Mouse (Mus musculus): ENCODE measurements around the gene Ppp1r13l.

Ppp1r13l gene

DNA sequence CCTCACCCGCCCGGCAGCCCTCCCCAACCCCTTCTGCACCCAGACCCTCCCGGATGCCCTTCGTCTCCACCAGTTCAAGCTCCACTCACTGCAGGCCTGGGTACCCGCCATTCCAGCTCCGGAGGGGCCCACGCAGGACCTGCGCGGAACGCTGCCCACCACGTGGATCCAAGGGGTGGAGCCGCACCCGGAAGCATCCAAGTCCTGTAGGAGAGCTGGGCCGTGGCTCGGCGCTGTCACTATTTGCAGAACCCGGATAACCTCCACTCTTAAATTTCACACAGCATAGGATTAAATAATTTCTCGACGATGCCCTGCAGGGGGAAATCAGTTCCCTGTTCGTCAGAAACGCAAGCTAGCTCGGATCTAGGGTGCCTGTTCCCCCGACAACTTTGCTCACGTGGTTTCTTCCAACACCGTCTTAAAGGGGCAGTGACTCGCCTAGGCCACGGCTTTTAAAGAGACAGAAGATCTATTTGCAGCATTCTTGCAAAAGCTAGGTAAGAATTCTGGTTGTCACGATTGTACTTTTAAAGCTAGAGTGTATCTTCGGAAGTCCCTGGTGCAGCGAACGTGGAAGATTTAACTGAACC lies at the start of gene Ppp1r13l, which contains the start of gene Cd3eap:
TSS of gene Ppp1r13l (plus strand) at position 451 of the 593 bp plus-strand sequence.
TSS of gene Cd3eap (minus strand) at position 185 of the 593 bp plus-strand sequence.
- DNase-seq (ENCODE audit: low spot score in 2 of 2): peak; percentile 75 to 91

DNA sequence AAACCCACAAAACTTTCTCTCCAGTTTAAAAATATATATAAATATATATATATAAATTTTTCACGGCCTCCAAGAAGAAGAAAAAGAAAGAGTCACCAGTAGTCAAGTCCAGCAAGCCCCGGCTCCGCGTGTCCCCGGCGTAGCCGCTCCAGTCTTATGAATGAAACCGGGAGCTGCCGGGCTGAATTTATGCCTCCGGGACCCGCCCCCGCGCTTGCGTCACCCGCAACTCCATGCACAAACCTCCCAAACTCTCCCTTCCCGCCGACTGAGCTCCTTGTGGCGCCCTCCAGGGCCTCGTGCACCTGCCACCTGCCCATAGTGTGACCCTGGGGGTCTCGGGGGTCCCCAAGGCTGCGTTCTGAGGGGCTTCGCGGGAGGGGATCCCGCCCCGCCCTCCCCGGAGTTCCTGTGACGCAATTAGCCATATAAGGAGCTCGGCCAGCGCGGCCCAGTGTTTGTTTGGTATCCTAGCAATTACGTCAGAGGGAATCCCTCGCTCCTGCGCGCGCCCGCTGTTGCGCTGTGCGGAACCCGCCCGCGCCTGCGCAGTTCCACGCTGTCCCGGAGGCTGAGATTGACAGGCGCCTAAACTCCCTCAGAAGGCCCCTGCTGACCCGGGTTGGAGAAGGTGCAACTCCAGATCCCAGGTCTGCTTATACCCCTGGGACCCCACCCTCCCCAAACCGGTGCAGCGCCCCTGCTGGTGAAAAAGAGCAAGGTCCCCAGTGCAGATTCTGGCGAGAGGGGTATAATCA lies 49.5 kb upstream of the Ppp1r13l start, which contains the start of gene Fosb:
TSS of gene Fosb (minus strand) at position 168 of the 758 bp plus-strand sequence.
- DNase-seq (ENCODE audit: low spot score in 2 of 2): peak; percentile 88 to 96

DNA sequence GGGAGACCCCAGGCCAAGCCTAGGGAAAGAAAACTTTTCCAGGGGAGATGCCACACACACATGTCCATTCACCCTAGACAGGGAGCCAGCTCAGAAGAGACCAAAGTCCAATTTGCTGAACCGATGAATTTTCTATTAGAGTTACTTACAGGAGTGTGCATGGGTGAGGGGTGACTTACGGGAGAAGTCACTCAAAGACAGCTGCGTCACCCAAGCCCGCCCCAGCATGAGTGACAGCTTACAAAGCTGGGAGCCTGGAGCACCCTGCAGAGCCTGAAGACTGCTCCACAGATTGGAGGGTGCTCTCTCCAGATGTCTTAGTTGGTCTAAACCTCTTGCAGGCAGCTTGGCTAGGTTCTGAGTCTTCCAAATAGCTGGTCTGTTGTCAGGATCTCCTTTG lies 47.6 kb upstream of the Ppp1r13l start:
- no peak for DNase-seq (ENCODE audit: low spot score in 2 of 2)

DNA sequence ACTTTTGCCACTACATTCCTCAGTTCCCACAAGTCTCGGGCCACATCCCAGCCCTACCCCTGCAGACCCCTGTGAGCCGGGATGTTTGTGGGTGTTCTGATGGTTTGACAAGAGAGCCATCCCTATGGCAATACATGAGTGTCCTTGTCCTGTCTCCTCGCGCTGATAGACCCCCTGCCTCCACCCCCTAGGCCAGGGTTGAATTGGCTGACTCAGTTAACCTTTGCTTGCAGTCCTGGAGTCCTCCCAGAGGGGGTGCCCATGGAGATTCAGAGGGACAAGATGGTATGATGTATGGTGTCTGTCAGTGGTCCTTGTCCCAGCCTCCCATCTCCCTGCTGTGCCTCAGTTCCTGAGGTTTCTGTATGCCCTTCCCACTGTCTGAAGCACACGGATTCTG lies 45.5 kb upstream of the Ppp1r13l start:
- no peak for DNase-seq (ENCODE audit: low spot score in 2 of 2)

DNA sequence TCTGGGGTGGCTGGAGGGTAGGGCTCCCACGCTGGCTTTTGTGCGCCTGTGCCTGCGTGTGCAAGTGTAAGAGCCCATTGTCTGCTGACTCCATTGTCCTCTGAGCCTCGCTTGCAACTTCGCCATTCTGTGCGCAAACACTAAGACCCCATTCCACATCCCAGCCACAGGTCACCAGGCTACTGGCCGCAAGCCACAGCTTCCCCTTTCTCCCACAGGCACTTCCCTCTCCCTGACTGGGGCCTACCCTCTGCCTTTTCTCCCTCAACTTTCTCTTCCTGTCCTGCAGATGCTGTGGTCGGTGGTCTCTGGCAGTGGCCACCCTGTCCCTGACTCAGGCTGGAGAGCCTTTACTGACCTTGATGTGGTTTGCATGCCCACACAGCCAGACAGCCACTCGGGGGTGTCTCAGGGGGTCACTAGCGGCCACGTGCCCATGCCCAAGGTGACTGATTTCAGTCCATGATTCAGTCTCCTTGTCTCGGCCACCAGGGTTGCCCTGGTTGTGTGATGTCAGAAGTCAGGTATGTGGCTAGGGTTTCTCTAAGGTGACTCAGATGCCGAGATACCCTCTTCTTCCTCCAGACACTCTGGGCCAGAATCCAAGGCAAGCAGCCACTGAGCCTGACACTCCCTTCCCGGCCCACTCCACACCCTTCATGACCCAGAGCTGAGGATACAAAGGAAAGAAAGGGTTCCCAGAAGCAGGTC lies 42.9 kb upstream of the Ppp1r13l start:
- no peak for DNase-seq (ENCODE audit: low spot score in 2 of 2)

DNA sequence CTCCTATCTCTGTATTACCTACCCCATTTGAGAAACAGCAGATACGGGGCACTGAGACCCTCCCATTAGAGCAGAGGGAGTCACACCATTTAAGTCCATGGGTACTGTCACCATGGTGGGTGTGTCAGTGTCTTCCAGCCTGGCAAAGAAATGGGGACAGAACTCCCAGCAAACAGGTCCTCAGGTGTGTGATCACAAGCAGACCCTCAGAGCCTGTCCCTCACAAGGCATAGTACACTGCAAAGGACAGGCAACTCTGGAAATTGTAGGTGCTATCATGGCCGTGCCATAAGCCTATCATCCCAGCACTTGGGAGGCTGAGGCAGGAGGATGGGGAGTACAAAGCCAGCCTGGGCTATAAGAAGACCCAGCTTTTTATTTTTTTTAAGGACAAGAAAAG lies 41.3 kb upstream of the Ppp1r13l start:
- DNase-seq (ENCODE audit: low spot score in 2 of 2): no peak

DNA sequence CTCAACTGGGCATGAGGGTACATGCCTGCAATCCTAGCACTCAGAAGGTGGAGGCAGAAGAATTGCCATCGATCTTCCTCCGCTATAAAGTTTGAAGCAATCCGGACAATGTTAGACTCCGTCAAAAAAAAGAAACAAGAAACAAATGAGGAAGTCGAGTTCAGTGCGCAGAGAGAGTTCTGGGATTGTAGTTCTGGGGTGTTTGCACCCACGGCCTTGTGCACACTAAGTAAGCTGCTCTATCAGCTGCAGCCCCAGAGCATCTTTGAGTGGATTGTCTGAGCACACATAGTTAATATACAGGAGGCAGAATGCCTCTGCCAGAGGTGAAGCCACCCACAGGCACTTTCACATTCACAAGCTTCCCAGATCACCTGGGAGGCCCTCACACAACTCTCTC lies 40.9 kb upstream of the Ppp1r13l start:
- DNase-seq (ENCODE audit: low spot score in 2 of 2): no peak

DNA sequence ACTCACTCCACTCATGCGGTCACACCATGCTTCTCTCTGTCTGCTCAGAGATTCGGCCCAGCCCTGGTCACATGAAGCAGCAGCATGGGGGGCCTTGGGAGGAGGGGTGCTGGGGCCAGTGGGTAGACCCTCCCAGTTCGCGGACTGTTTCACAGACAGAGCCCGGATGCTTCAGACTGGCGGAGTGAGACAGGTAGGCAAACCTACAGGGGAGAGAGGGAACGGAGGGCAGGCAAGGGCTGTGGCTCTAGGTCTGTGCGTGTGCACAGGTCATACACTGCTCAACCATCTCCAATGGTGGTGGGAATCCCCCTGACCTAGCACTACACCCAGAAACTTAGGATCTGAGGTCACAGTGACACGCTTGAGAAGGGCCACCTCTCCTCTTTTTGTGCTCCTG lies 40.1 kb upstream of the Ppp1r13l start:
- no peak for DNase-seq (ENCODE audit: low spot score in 2 of 2)

DNA sequence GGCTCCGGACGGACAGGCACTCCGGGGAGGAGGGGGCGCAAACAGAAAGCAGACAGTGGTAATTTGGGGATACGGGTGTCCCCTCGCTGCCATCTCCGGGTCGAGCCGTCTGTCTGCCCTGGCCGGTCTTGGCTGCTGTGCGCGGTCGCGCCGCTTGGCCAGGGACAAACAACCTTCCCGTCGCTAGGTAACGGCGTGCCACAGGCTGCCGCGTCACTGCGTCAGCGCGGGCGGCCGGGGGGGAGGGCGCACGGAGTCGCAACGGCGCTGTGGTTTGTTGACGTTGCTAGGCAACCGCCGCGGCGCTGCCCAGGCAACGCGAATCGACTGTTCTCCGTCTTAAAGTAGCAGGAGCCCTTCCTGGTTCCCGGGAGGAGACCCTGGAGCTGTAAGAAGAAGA lies 39.6 kb upstream of the Ppp1r13l start:
- DNase-seq (ENCODE audit: low spot score in 2 of 2): peak; percentile 83 to 94

DNA sequence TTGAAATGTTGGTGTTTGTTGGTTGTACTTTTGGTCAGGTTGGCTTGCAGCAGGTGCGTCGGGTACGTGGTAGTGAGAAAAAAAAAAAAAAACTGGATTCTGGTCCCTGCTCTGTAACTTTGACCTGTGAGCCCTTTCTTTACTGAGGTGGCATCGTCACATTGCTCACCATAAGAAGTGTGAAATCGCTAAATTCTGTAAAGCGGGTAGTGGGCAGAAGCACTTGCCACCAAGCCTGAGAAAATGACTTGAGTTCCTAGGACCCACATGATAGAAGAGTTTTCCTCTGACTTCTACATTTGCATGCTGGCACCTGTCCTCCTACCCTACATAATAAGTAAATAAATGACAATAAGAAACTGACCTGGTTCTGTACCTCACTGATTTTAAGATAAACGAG lies 38.9 kb upstream of the Ppp1r13l start:
- no peak for DNase-seq (ENCODE audit: low spot score in 2 of 2)

DNA sequence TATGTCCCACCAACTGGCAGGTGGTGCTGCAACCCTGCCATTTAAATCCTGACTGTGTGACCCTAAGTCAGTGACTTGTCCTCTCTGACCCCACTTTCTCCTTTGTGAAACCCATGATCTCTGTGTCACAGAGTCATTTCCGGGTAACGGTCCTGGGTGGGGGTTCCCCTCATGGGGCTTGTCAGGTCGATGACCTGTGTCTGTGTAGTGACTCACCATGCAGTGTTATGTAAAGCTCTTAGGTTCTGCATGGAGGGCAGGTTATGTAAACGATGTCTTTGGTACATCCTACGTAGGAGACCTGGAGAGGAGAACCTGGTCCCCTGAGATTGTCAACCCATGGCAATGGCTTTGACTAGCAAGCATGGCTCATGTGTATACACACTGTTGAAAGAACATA lies 38.1 kb upstream of the Ppp1r13l start:
- DNase-seq (ENCODE audit: low spot score in 2 of 2): no peak

DNA sequence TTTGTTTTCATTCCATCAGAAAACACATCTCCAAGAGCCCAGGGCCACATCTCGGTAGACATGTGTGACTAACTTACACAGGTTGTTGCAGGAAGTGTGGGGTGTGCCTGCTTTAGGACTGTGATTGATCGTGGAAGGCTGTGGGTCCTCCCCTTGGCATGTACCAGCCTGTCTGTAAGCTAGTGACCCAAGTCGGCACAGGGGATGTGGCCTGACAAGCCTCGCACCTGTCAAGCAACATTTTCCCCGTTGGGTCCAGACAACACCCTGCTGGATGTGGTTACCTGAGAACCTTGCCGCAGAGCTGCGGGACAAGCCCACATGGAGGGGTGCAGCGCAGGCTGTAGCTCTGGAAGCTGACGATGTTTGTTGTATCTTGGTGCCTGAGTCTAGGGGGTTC lies 37.1 kb upstream of the Ppp1r13l start:
- DNase-seq (ENCODE audit: low spot score in 2 of 2): no peak

DNA sequence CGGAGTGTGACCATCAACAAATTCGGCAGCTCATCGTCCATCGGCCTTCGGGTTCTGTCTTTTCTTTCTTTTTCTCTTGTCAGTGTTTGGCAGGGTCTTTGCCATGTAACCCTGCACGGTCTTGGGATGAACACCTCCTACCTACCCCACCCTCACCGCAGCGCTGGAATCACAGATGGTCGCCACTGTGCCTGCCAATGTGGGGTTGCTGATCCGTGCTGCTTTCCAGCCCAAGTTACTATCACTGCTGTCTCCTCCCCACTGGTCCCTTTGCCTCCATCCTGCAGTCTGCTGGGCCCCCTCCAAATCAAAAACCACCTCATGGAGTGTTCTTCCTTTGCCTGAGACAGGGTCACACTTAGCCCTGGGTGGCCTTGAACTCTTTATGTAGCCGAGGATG lies 35.3 kb upstream of the Ppp1r13l start:
- DNase-seq (ENCODE audit: low spot score in 2 of 2): no peak

DNA sequence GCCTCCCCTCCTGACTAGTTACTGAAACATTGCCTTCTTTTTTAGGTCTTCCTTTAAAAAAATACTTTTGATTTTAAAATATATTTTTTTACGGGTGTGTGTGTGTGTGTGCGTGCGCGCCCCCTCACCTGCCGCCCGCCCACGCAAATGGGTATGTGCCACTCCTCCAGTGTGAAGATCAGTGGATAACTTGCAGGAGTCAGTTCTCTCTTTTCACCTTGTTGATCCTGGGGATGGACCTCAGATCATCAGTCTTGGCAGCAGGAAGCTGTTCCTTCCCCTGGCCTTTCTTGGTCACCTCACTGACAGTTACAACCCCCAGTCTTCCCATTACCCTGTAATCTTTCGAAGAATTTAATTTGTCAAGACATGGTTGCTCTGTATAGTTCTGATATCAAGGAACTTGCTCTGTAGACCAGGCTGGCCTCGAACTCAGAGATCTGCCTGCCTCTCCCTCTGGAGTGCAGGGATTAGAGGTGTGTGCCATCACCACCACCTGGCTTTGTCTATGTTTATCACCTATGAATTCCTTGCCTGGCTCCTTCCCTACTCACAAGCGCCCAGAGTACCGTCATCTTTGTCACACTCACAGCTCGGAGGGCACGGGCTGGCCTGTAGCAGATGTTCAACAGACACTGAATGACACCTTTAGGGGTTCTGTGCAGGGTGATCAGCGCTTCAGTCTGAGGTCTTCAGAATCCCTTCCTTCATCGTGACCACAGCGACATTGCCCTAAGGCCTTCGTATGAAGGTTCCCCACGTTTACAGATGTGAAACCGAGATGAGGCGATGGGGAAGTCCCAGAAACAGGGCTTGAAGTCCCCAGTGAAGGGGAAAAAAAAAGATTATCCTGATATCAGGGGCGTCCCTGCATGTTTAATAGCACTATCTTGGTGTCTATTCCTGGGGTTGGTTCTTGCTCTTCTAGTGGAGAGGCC lies 34.0 kb upstream of the Ppp1r13l start:
- no peak for DNase-seq (ENCODE audit: low spot score in 2 of 2)

DNA sequence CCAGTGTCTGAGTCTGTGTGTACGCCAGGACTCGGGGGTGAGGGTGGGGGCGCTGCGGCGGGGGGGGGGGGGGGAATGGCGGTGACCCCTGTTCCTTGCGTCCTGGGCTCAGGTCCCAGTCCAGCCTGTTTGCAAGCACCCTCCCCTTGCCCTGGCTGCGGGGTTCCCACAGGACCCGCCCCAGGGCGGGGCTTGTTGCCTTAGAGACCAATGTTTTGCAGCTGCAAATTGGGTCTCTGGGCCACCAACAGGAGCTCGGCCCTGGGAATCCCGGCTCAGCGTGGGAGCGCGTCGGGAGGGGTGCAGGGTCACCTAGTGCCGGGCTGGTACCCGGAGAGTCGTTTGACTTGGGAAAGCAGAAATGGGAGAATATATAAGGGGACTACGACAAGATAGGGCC lies 33.2 kb upstream of the Ppp1r13l start:
- peak in 1 of 2 experiments; percentile 64 for DNase-seq (ENCODE audit: low spot score in 2 of 2)

DNA sequence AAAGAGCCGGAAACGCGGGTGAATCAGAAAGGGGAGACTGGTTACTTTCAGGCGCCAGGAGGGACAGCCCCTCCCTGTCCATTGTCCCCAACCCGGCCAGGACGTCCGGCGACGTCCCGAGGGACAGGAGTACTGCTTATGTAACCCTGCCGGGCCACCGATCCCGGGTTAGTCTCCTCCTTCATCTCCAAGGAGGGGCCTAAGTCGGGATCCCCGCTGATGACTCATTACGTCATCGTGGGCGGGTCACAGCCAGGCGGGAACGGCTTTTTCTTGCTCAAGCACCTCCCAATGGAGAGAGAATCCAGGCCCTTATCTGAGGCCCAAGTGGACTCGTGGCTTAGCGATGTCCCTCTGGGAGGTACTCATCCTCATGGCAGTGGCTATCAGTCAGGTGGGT lies 32.4 kb upstream of the Ppp1r13l start:
- peak; percentile 83 to 89 for DNase-seq (ENCODE audit: low spot score in 2 of 2)

DNA sequence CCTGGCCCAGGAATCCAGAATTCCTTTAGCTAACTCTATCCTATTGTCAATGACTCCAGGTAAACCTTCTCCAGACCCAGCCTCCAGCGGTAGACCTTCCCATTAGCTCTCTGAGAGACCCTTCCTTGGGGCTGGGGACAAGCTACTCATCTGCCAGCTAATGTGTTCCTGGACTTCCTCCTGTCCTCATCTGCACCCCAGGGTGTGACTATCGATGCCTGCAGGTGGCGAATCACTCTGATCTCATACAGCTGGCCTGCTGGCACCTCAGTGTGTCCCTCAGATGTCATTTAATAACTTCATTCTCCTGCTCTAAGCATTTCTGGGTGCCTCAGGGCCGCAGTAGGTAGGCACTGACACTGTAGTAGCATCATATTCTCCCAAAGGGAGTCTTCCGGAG lies 31.8 kb upstream of the Ppp1r13l start:
- no peak for DNase-seq (ENCODE audit: low spot score in 2 of 2)

DNA sequence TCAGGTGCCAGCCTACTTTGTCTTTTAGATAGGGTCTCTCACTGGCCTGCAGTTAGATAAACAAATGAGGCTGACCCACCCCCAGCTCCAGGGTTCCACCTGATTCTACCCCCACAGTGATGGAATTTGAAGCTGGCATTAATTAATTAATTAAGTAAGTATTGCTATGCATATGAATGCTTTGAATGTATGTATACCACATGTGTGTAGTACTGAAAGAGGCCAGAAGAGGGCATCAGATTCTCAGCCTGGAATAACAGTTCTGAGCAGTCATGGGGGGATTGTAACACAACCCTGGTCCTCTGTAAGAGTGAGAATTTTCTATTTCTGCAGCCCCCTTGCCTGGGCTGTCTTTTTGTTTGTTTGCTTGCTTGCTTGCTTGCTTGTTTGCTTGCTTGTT lies 31.1 kb upstream of the Ppp1r13l start:
- DNase-seq (ENCODE audit: low spot score in 2 of 2): no peak

DNA sequence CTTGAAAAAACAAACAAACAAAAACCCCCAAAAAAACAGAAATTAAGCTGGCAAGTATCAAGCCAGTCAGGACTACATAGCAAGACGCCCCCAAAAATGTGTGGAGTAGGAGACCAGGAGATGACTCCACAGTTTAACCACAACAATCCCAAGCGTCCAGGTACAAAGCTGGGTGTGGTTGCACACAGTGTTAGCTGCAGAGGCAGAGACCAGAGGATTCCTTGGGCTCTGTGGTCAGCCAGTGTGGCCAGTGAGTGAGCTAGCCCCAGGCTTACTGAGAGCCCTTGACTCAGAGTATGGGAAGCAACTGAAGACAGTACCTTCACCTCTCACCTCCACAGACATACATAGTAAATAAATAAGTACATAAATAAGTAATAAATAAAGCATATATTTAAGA lies 27.6 kb upstream of the Ppp1r13l start:
- no peak for DNase-seq (ENCODE audit: low spot score in 2 of 2)

DNA sequence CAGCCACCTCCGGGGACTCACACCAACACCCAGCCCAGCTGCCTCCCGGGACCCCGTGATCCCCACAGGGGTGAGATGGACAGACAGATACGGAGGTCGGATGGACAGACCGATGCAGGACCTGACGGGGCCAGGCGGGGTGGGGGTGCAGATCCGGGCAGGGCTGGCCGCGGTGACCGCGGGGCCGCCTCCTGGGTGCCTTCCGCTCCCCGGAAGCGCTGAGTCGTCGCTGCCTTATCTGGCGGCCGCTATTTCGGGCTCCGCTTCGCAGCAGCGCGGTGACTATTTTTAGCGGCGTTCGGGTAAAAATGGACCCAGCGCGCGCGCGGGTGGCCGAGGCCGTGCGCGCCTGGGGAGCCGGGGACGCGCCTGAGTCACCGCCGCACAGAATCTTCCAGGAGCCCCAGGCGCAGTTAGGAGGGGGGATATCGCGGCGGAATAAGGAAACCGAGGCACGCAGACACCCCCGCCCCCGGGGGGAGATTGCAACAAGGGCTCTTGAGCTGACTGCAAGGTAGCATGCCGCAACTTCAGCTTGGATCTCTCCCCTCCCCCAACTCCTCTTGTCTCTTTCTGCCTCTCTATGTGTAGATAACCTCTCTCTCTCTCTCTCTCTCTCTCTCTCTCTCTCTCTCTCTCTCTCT lies 26.7 kb upstream of the Ppp1r13l start:
- peak; percentile 71 to 87 for DNase-seq (ENCODE audit: low spot score in 2 of 2)

DNA sequence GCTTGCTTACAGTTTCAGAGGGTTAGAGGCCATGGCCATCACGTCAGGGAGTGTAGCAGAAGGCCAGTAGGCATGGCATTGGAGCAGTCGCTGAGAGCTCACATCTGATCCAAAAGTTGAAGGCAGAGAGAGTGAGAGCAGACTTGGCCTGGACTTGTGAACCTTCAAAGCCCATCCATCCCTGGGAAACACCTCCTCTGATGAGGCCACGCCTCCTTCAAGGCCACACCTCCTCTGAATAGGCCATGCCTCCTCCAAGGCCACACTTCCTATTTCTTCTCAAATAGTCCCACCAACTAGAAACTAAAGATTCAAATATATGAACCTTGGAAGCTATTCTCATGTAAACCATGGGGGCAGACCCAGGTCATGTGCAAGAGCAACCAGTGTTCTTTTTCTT lies 24.0 kb upstream of the Ppp1r13l start:
- no peak for DNase-seq (ENCODE audit: low spot score in 2 of 2)

All from left cerebral cortex, adult 9 months (tissue).